Mouse (Mus musculus) stomach, postnatal 0 days (tissue): ENCODE measurements around the gene Tmem220.

ENCODE experiments used
- CTCF ChIP-seq: IDR thresholded peaks from 2 replicates; pipeline ENCODE4 v1.5.1; 2016; ENCODE audit warnings: antibody characterized with exemption, low read depth, mild to moderate bottlenecking, moderate library complexity
- EP300 ChIP-seq: optimal IDR thresholded peaks from 2 replicates; pipeline ENCODE3; 2016; ENCODE audit warnings: antibody characterized with exemption

DNA sequence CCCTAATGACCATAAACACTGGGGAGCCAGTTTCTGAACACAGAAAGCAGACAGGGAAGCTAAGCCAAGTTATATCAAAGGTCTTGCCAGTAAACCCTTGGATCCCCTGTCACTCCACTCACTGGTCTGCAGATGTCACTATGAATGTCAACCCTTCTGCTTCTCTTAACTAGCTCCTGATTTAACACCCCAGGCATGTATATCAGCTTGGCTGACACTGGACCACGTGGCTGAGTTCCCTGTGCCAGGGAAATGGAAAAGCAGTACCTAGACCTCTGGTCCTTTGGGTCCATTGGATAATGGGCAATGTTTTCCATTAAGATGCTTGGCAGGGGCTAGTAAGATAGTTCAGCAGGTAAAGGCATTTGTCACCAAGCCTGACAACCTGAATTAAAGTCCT, 31.3 kb upstream of the Tmem220 start:
- TF ChIP-seq CTCF (no peak), EP300 (no peak)
